Mouse (Mus musculus) midbrain, postnatal 0 days (tissue): ENCODE results near the gene Ints7. TPM values are rescaled to one million over a fixed set of nuclear protein-coding genes. Genes with fewer than 3 reads are reported as not detected.

Experiments
- ATAC-seq: fragments of 200-750 bp; cut with Nextera tagmentation; 2 replicates; pipeline ENCODE4 v1.8.0; 2017; ENCODE audit warnings: moderate number of reproducible peaks, mild to moderate bottlenecking, moderate TSS enrichment, moderate library complexity; ENCODE audit not compliant: low FRiP score
- DNase-seq: peaks from one replicate; pipeline ENCODE4 v3.0.0-alpha.2; 2015; ENCODE audit warnings: low spot score
- H3K27ac ChIP-seq: fragments of 300-500 bp; sonication (generic); 2 replicates; pipeline ENCODE4 v1.5.1; 2014; ENCODE audit warnings: low read depth, mild to moderate bottlenecking, low read length, mixed read lengths
- H3K27me3 ChIP-seq: fragments of 300-500 bp; sonication (generic); 2 replicates; pipeline ENCODE4 v1.6.1; 2014; ENCODE audit warnings: low read length, control low read depth, mixed read lengths; ENCODE audit not compliant: insufficient read depth
- H3K36me3 ChIP-seq: fragments of 300-500 bp; sonication (generic); 2 replicates; pipeline ENCODE4 v1.6.1; 2014; ENCODE audit warnings: low read length, control low read depth, mixed read lengths; ENCODE audit not compliant: insufficient read depth
- H3K4me1 ChIP-seq: fragments of 300-500 bp; sonication (generic); 2 replicates; pipeline ENCODE4 v1.6.1; 2014; ENCODE audit warnings: mild to moderate bottlenecking, control low read depth, antibody characterized with exemption, low read length, mixed read lengths; ENCODE audit not compliant: insufficient read depth
- H3K4me2 ChIP-seq: fragments of 300-500 bp; sonication (generic); 2 replicates; pipeline ENCODE4 v1.6.1; 2014; ENCODE audit warnings: low read depth, mild to moderate bottlenecking, low read length, mixed read lengths; ENCODE audit not compliant: poor library complexity, severe bottlenecking
- H3K4me3 ChIP-seq: fragments of 300-500 bp; sonication (generic); 2 replicates; pipeline ENCODE4 v1.5.1; 2014; ENCODE audit warnings: low read depth, mild to moderate bottlenecking, low read length, moderate library complexity
- H3K9ac ChIP-seq: fragments of 300-500 bp; sonication (generic); replicated peaks from 2 replicates; pipeline ENCODE4 v1.6.1; 2014; ENCODE audit warnings: mild to moderate bottlenecking, low read length, moderate library complexity, mixed read lengths; ENCODE audit not compliant: poor library complexity, severe bottlenecking
- H3K9me3 ChIP-seq: fragments of 300-500 bp; sonication (generic); 2 replicates; pipeline ENCODE4 v1.6.1; 2016; ENCODE audit warnings: low read length, control low read depth
- CTCF ChIP-seq: IDR thresholded peaks from 2 replicates; pipeline ENCODE4 v1.5.1; 2016; ENCODE audit warnings: antibody characterized with exemption, mild to moderate bottlenecking
- WGBS: fragments of 180-500 bp; shearing (Covaris S2); extraction: QIAGEN DNeasy Blood & Tissue Kit; methylation state at CpG from one replicate; pipeline ENCODE4 v1.1.7; 2014; 5-methylcytosine and 5-hydroxymethylcytosine counted together
- polyA plus RNA-seq: library from polyadenylated mRNA; unstranded; fragments of >200 nt; fragmentation: Nextera tagmentation; extraction: Ambion mirVana; gene quantifications from 2 replicates; pipeline ENCODE4 v1.2.1, GENCODE M21; 2015
- total RNA-seq: library from RNA; depleted of rRNA; stranded (reverse); fragments of >200 nt; gene quantifications from 2 replicates; pipeline ENCODE4 v1.2.3, GENCODE M21; 2014

Gene Ints7
- total and polyA plus RNA-seq, 2 experiments from 2014 or later: 27.0 to 33.1 TPM

GRCm38 (mm10) chr1:191647590-191647989 is 72.2 kb downstream of the Ints7 start:
- WGBS: 86% methylated on average over 3 of the region's 3 CpGs
- H3K9ac ChIP-seq: no peak overlapping the region
- DNase-seq (no peak), ATAC-seq (no peak)
- H3K4me3 ChIP-seq: no peak overlapping the region
- no peaks in the 10 kb centered on the region for H3K27me3 ChIP-seq
- H3K36me3 ChIP-seq: no peaks in the 10 kb centered on the region
- H3K27ac ChIP-seq: no peak overlapping the region
- no peaks in the 10 kb centered on the region for H3K9me3 ChIP-seq
- H3K4me1 ChIP-seq: no peaks in the 10 kb centered on the region
- TF ChIP-seq CTCF: no peak
- H3K4me2 ChIP-seq: no peak overlapping the region

- 75% methylated on average over 3 of the region's 3 CpGs for WGBS
- DNase-seq: no peak
- Histone ChIP-seq H3K4me1 (no peaks in the 10 kb centered on the region), H3K4me2 (no peak overlapping the region), H3K36me3 (no peaks in the 10 kb centered on the region), H3K9ac (no peak overlapping the region), H3K27me3 (no peaks in the 10 kb centered on the region), H3K9me3 (no peaks in the 10 kb centered on the region), H3K27ac (no peak overlapping the region), H3K4me3 (no peak overlapping the region)
- TF ChIP-seq CTCF: no peak
- no peak for ATAC-seq
Observed at GRCm38 (mm10) chr1:191659441-191659840, 84.0 kb downstream of the Ints7 start.

- Histone ChIP-seq H3K4me3 (no peak overlapping the region), H3K27me3 (no peaks in the 10 kb centered on the region), H3K36me3 (no peaks in the 10 kb centered on the region), H3K27ac (no peak overlapping the region), H3K4me2 (no peak overlapping the region), H3K9me3 (no peaks in the 10 kb centered on the region), H3K9ac (no peak overlapping the region), H3K4me1 (no peaks in the 10 kb centered on the region)
- no peak for TF ChIP-seq CTCF
- ATAC-seq (no peak), DNase-seq (no peak)
- WGBS: 81% methylated on average over 8 of the region's 8 CpGs
Observed at GRCm38 (mm10) chr1:191661019-191661796, 85.8 kb downstream of the Ints7 start.

- H3K4me2 ChIP-seq: no peak overlapping the region
- WGBS: 80% methylated on average over 9 of the region's 9 CpGs
- no peaks in the 10 kb centered on the region for H3K9me3 ChIP-seq
- H3K4me1 ChIP-seq: no peaks in the 10 kb centered on the region
- no peak for TF ChIP-seq CTCF
- H3K4me3 ChIP-seq: no peak overlapping the region
- ATAC-seq: no peak
- no peak for DNase-seq
- no peaks in the 10 kb centered on the region for H3K27me3 ChIP-seq
- no peak overlapping the region for H3K27ac ChIP-seq
- H3K36me3 ChIP-seq: no peaks in the 10 kb centered on the region
- H3K9ac ChIP-seq: no peak overlapping the region
Observed at GRCm38 (mm10) chr1:191662178-191662898, 86.9 kb downstream of the Ints7 start.

- Histone ChIP-seq H3K4me3 (no peak overlapping the region), H3K4me1 (no peaks in the 10 kb centered on the region), H3K4me2 (no peak overlapping the region), H3K9ac (no peak overlapping the region), H3K36me3 (no peaks in the 10 kb centered on the region), H3K27me3 (no peaks in the 10 kb centered on the region), H3K9me3 (no peaks in the 10 kb centered on the region), H3K27ac (no peak overlapping the region)
- TF ChIP-seq CTCF: no peak
- WGBS: 74% methylated on average over 8 of the region's 8 CpGs
- DNase-seq: no peak
- no peak for ATAC-seq
Observed at GRCm38 (mm10) chr1:191662899-191663500, 87.6 kb downstream of the Ints7 start.

- no peak for ATAC-seq
- Histone ChIP-seq H3K27ac (no peak overlapping the region), H3K9ac (no peak overlapping the region), H3K4me3 (no peak overlapping the region), H3K27me3 (no peaks in the 10 kb centered on the region), H3K36me3 (no peaks in the 10 kb centered on the region), H3K4me2 (no peak overlapping the region), H3K4me1 (no peaks in the 10 kb centered on the region), H3K9me3 (no peaks in the 10 kb centered on the region)
- TF ChIP-seq CTCF: no peak
- 92% methylated on average over 6 of the region's 6 CpGs for WGBS
- DNase-seq: no peak
Observed at GRCm38 (mm10) chr1:191663603-191664002, 88.2 kb downstream of the Ints7 start.
